Mouse (Mus musculus) limb, embryonic 10.5 days (tissue): ENCODE results near the gene Gnpnat1. TPM values are rescaled to one million over a fixed set of nuclear protein-coding genes. Genes with fewer than 3 reads are reported as not detected.

Experiments used
- DNase-seq: peaks from one replicate; pipeline ENCODE4 v3.0.0-alpha.2; 2017; ENCODE audit warnings: low spot score
- H3K27ac ChIP-seq: fragments of 300-500 bp; sonication (generic); 2 replicates; pipeline ENCODE4 v1.5.1; 2016; ENCODE audit warnings: mild to moderate bottlenecking
- H3K27me3 ChIP-seq: fragments of 300-500 bp; sonication (generic); 2 replicates; pipeline ENCODE4 v1.6.1; 2016; ENCODE audit warnings: low read depth, mild to moderate bottlenecking; ENCODE audit not compliant: poor library complexity, severe bottlenecking
- H3K36me3 ChIP-seq: fragments of 300-500 bp; sonication (generic); 2 replicates; pipeline ENCODE4 v1.6.1; 2016; ENCODE audit warnings: mild to moderate bottlenecking, moderate library complexity
- H3K4me1 ChIP-seq: fragments of 300-500 bp; sonication (generic); 2 replicates; pipeline ENCODE4 v1.6.1; 2016
- H3K4me3 ChIP-seq: fragments of 300-500 bp; sonication (generic); 2 replicates; pipeline ENCODE4 v1.5.1; 2016; ENCODE audit warnings: mild to moderate bottlenecking, moderate library complexity
- H3K9me3 ChIP-seq: fragments of 300-500 bp; sonication (generic); replicated peaks from 2 replicates; pipeline ENCODE4 v1.6.1; 2016; ENCODE audit warnings: mild to moderate bottlenecking
- WGBS: fragments of 180-500 bp; shearing (Covaris S2); methylation state at CpG from one replicate; pipeline ENCODE4 v1.1.7; 2016; 5-methylcytosine and 5-hydroxymethylcytosine counted together
- microRNA-seq: library from miRNA; unstranded; fragments of <30 nt; microRNA quantifications from one replicate; pipeline ENCODE4, GENCODE M21; 2017
- polyA plus RNA-seq: library from polyadenylated mRNA; unstranded; fragments of >200 nt; fragmentation: Nextera tagmentation; extraction: Ambion mirVana; gene quantifications from 2 replicates; pipeline ENCODE4 v1.2.1, GENCODE M21; 2016

Gnpnat1 gene
- polyA plus RNA-seq, 1 experiment from 2014 or later, result 61.2 TPM

GRCm38 (mm10) chr14:45328072-45328713, 76.5 kb downstream of the Gnpnat1 start:
- Histone ChIP-seq H3K27me3 (no peaks in the 10 kb centered on the region), H3K9me3 (no peaks in the 10 kb centered on the region), H3K4me3 (no peak overlapping the region), H3K27ac (no peak overlapping the region), H3K36me3 (peaks cover 22% of the 10 kb centered on the region), H3K4me1 (peaks cover 8% of the 10 kb centered on the region; the same call in 1 of the 2 replicates)
- DNase-seq, result no peak
- 94% methylated on average over 4 of the region's 4 CpGs for WGBS

Small RNAs within 50 kb of the gene (microRNA-seq; reads per million reads assigned to microRNA genes)
- not detected for gene Gm25353

Other genes with a start within 250 kb of the Gnpnat1 start
- 1.3 and 2.1 TPM in 2 replicates for gene Gpr137c, start 185.2 kb downstream of the Gnpnat1 start, polyA plus RNA-seq
- 8.9 and 10.6 TPM in 2 replicates for gene Txndc16, start 184.6 kb downstream of the Gnpnat1 start, polyA plus RNA-seq
- gene Ero1l, start 86.1 kb downstream of the Gnpnat1 start, polyA plus RNA-seq, result 31.6 and 33.6 TPM in 2 replicates
- 201 and 203 TPM in 2 replicates for gene Psmc6, start 75.1 kb downstream of the Gnpnat1 start, polyA plus RNA-seq
- 38.7 and 46.9 TPM in 2 replicates for gene Styx, start 53.8 kb downstream of the Gnpnat1 start, polyA plus RNA-seq
- 118 and 128 TPM in 2 replicates for gene Fermt2, start 125.2 kb upstream of the Gnpnat1 start, polyA plus RNA-seq